Mouse (Mus musculus) neural tube, embryonic 15.5 days (tissue): ENCODE measurements around the gene B3gnt8. TPM values are rescaled to one million over a fixed set of nuclear protein-coding genes. Genes with fewer than 3 reads are reported as not detected.
A peak's percentile ranks its signal among the peaks of the same experiment; 100 is the strongest.

Experiments used
- ATAC-seq: fragments of 200-750 bp; cut with Nextera tagmentation; 2 replicates; pipeline ENCODE4 v1.8.0; 2017; ENCODE audit warnings: mild to moderate bottlenecking, moderate TSS enrichment, moderate library complexity; ENCODE audit not compliant: low FRiP score
- H3K27ac ChIP-seq: fragments of 300-500 bp; sonication (generic); replicated peaks from 2 replicates; pipeline ENCODE4 v1.5.1; 2015; ENCODE audit warnings: mild to moderate bottlenecking, inconsistent platforms
- H3K27me3 ChIP-seq: fragments of 300-500 bp; sonication (generic); replicated peaks from 2 replicates; pipeline ENCODE4 v1.6.1; 2015; ENCODE audit warnings: inconsistent platforms
- H3K36me3 ChIP-seq: fragments of 300-500 bp; sonication (generic); 2 replicates; pipeline ENCODE4 v1.6.1; 2015; ENCODE audit warnings: inconsistent platforms
- H3K4me1 ChIP-seq: fragments of 300-500 bp; sonication (generic); 2 replicates; pipeline ENCODE4 v1.6.1; 2015; ENCODE audit warnings: inconsistent platforms
- H3K4me2 ChIP-seq: fragments of 300-500 bp; sonication (generic); 2 replicates; pipeline ENCODE4 v1.6.1; 2015; ENCODE audit warnings: inconsistent platforms, mild to moderate bottlenecking, moderate library complexity
- H3K4me3 ChIP-seq: fragments of 300-500 bp; sonication (generic); replicated peaks from 2 replicates; pipeline ENCODE4 v1.5.1; 2015; ENCODE audit warnings: mild to moderate bottlenecking, inconsistent platforms
- H3K9ac ChIP-seq: fragments of 300-500 bp; sonication (generic); replicated peaks from 2 replicates; pipeline ENCODE4 v1.6.1; 2015; ENCODE audit warnings: mild to moderate bottlenecking, inconsistent platforms
- H3K9me3 ChIP-seq: fragments of 300-500 bp; sonication (generic); replicated peaks from 2 replicates; pipeline ENCODE4 v1.6.1; 2016; ENCODE audit warnings: inconsistent platforms
- WGBS: fragments of 180-500 bp; shearing (Covaris S2); methylation state at CpG from one replicate; pipeline ENCODE4 v1.1.7; 2015; ENCODE audit warnings: mixed read lengths; 5-methylcytosine and 5-hydroxymethylcytosine counted together
- polyA plus RNA-seq: library from polyadenylated mRNA; unstranded; fragments of >200 nt; fragmentation: Nextera tagmentation; extraction: Ambion mirVana; gene quantifications from 2 replicates; pipeline ENCODE4 v1.2.1, GENCODE M21; 2015

B3gnt8 gene
- polyA plus RNA-seq, 1 experiment from 2014 or later, result 1.8 TPM

GRCm38 (mm10) chr7:25606625-25607063 lies 19.8 kb upstream of the B3gnt8 start:
- 77% methylated on average over 4 of the region's 4 CpGs for WGBS
- ATAC-seq, result no peak

GRCm38 (mm10) chr7:25607196-25607595 lies 19.3 kb upstream of the B3gnt8 start:
- 89% methylated on average over 2 of the region's 2 CpGs for WGBS
- ATAC-seq, result no peak

More at GRCm38 (mm10) chr7:25606625-25607063, 19.8 kb upstream of the B3gnt8 start:
- H3K9me3 ChIP-seq, result no peaks in the 10 kb centered on the region
- 0 out of 2 replicates have a peak, but pooled peaks cover 2% of the 10 kb centered on the region for H3K27me3 ChIP-seq
- H3K4me2 ChIP-seq, result no peak overlapping the region
- no peaks in the 10 kb centered on the region for H3K4me1 ChIP-seq
- no peak overlapping the region for H3K9ac ChIP-seq
- H3K27ac ChIP-seq, result no peak overlapping the region
- no peaks in the 10 kb centered on the region for H3K36me3 ChIP-seq
- no peak overlapping the region for H3K4me3 ChIP-seq

GRCm38 (mm10) chr7:25610056-25610455 lies 16.4 kb upstream of the B3gnt8 start:
- H3K27me3 ChIP-seq, result 0 out of 2 replicates have a peak, but pooled peaks cover 2% of the 10 kb centered on the region
- H3K4me3 ChIP-seq, result no peak overlapping the region
- no peaks in the 10 kb centered on the region for H3K36me3 ChIP-seq
- H3K4me1 ChIP-seq, result no peaks in the 10 kb centered on the region
- no peak overlapping the region for H3K4me2 ChIP-seq
- no peak for ATAC-seq
- H3K9ac ChIP-seq, result no peak overlapping the region
- H3K9me3 ChIP-seq, result no peaks in the 10 kb centered on the region
- H3K27ac ChIP-seq, result no peak overlapping the region
- 37% methylated on average over 6 of the region's 6 CpGs for WGBS

More at GRCm38 (mm10) chr7:25607196-25607595, 19.3 kb upstream of the B3gnt8 start:
- Histone ChIP-seq H3K9me3 (no peaks in the 10 kb centered on the region), H3K4me1 (no peaks in the 10 kb centered on the region), H3K27me3 (0 out of 2 replicates have a peak, but pooled peaks cover 2% of the 10 kb centered on the region), H3K9ac (no peak overlapping the region), H3K4me2 (no peak overlapping the region), H3K27ac (no peak overlapping the region), H3K4me3 (no peak overlapping the region), H3K36me3 (no peaks in the 10 kb centered on the region)

- Histone ChIP-seq H3K27me3 (0 out of 2 replicates have a peak, but pooled peaks cover 2% of the 10 kb centered on the region), H3K27ac (no peak overlapping the region), H3K36me3 (no peaks in the 10 kb centered on the region), H3K9ac (no peak overlapping the region), H3K4me3 (no peak overlapping the region), H3K4me1 (no peaks in the 10 kb centered on the region), H3K4me2 (no peak overlapping the region), H3K9me3 (no peaks in the 10 kb centered on the region)
- WGBS, result 63% methylated on average over 7 of the region's 7 CpGs
- no peak for ATAC-seq
Observed at GRCm38 (mm10) chr7:25611501-25611900, 15.0 kb upstream of the B3gnt8 start.

- Histone ChIP-seq H3K4me3 (no peak overlapping the region), H3K4me2 (no peak overlapping the region), H3K27me3 (no peaks in the 10 kb centered on the region), H3K36me3 (no peaks in the 10 kb centered on the region), H3K9me3 (no peaks in the 10 kb centered on the region), H3K4me1 (peaks cover 4% of the 10 kb centered on the region; the same call in 1 of the 2 replicates), H3K27ac (no peak overlapping the region), H3K9ac (no peak overlapping the region)
- ATAC-seq, result no peak
- WGBS, result 94% methylated on average over 5 of the region's 5 CpGs
Observed at GRCm38 (mm10) chr7:25614086-25614485, 12.4 kb upstream of the B3gnt8 start.

- ATAC-seq, result no peak
- Histone ChIP-seq H3K4me2 (no peak overlapping the region), H3K9ac (no peak overlapping the region), H3K27ac (no peak overlapping the region), H3K36me3 (no peaks in the 10 kb centered on the region), H3K9me3 (no peaks in the 10 kb centered on the region), H3K4me3 (no peak overlapping the region), H3K27me3 (no peaks in the 10 kb centered on the region), H3K4me1 (peaks cover 10% of the 10 kb centered on the region)
- 69% methylated on average over 21 of the region's 21 CpGs for WGBS
Observed at GRCm38 (mm10) chr7:25614831-25615705, 11.4 kb upstream of the B3gnt8 start.

- 81% methylated on average over 5 of the region's 5 CpGs for whole genome bisulfite sequencing
- no peak within 1 kb of the TSS for H3K4me3 ChIP-seq
- H3K4me2 ChIP-seq, result no peak within 1 kb of the TSS
- H3K9me3 ChIP-seq, result no peaks in the 10 kb centered on the region
- H3K27me3 ChIP-seq, result no peaks in the 10 kb centered on the region
- H3K27ac ChIP-seq, result no peak within 1 kb of the TSS
- 0 out of 2 replicates have a peak, but pooled peaks cover under 1% of the 10 kb centered on the region for H3K36me3 ChIP-seq
- ATAC-seq, result no peak
- no peak within 1 kb of the TSS for H3K9ac ChIP-seq
- H3K4me1 ChIP-seq, result peaks cover 12% of the 10 kb centered on the region
Observed at GRCm38 (mm10) chr7:25615706-25616011, 10.8 kb upstream of the B3gnt8 start, which contains the start of gene Erich4. TSS of gene Erich4 (minus strand) at chr7:25615892.

- Histone ChIP-seq H3K27ac (no peak overlapping the region), H3K36me3 (peaks cover 19% of the 10 kb centered on the region), H3K9ac (no peak overlapping the region), H3K4me3 (no peak overlapping the region), H3K27me3 (no peaks in the 10 kb centered on the region), H3K4me2 (no peak overlapping the region), H3K9me3 (no peaks in the 10 kb centered on the region), H3K4me1 (peaks cover 12% of the 10 kb centered on the region)
- WGBS, result 87% methylated on average over 10 of the region's 10 CpGs
- ATAC-seq, result no peak
Observed at GRCm38 (mm10) chr7:25617376-25618160, 8.9 kb upstream of the B3gnt8 start.

GRCm38 (mm10) chr7:25618865-25619721 lies 7.4 kb upstream of the B3gnt8 start, which contains the start of gene Dmac2:
TSS of gene Dmac2 (plus strand) at chr7:25619414.
- H3K9ac ChIP-seq, result peak within 1 kb of the TSS; percentile 62
- peak within 1 kb of the TSS; percentile 72 for H3K4me2 ChIP-seq
- H3K36me3 ChIP-seq, result peaks cover 34% of the 10 kb centered on the region
- H3K9me3 ChIP-seq, result no peaks in the 10 kb centered on the region
- H3K27ac ChIP-seq, result peak within 1 kb of the TSS; percentile 78
- peak; percentile 96 for ATAC-seq
- WGBS, result 1% methylated on average over 53 of the region's 53 CpGs
- peaks cover 12% of the 10 kb centered on the region for H3K4me1 ChIP-seq
- no peaks in the 10 kb centered on the region for H3K27me3 ChIP-seq
- H3K4me3 ChIP-seq, result peak within 1 kb of the TSS; percentile 81

- Histone ChIP-seq H3K4me3 (peak overlapping the region; percentile 81), H3K4me2 (peak overlapping the region; percentile 72), H3K27ac (peak overlapping the region; percentile 78), H3K4me1 (peaks cover 12% of the 10 kb centered on the region), H3K36me3 (peaks cover 40% of the 10 kb centered on the region), H3K27me3 (no peaks in the 10 kb centered on the region), H3K9me3 (no peaks in the 10 kb centered on the region), H3K9ac (peak overlapping the region; percentile 62)
- WGBS, result 21% methylated on average over 5 of the region's 5 CpGs
- no peak for ATAC-seq
Observed at GRCm38 (mm10) chr7:25619722-25619991, 6.8 kb upstream of the B3gnt8 start.

- no peak overlapping the region for H3K9ac ChIP-seq
- peak overlapping the region; percentile 72 for H3K4me2 ChIP-seq
- ATAC-seq, result no peak
- H3K36me3 ChIP-seq, result peaks cover 41% of the 10 kb centered on the region
- peak overlapping the region; percentile 81 for H3K4me3 ChIP-seq
- no peaks in the 10 kb centered on the region for H3K27me3 ChIP-seq
- no peaks in the 10 kb centered on the region for H3K9me3 ChIP-seq
- WGBS, result 91% methylated on average over 5 of the region's 5 CpGs
- H3K27ac ChIP-seq, result no peak overlapping the region
- peaks cover 12% of the 10 kb centered on the region for H3K4me1 ChIP-seq
Observed at GRCm38 (mm10) chr7:25620101-25620500, 6.4 kb upstream of the B3gnt8 start.
